Mouse (Mus musculus) limb, embryonic 12.5 days (tissue): ENCODE results near the gene Ppp3r1. TPM values are rescaled to one million over a fixed set of nuclear protein-coding genes. Genes with fewer than 3 reads are reported as not detected.

Experiments used
- ATAC-seq: fragments of 200-750 bp; cut with Nextera tagmentation; 2 replicates; pipeline ENCODE4 v1.8.0; 2017; ENCODE audit warnings: low read depth, moderate TSS enrichment; ENCODE audit not compliant: insufficient number of reproducible peaks, insufficient read depth, low FRiP score, low TSS enrichment
- H3K27ac ChIP-seq: fragments of 300-500 bp; sonication (generic); 2 replicates; pipeline ENCODE4 v1.5.1; 2016; ENCODE audit warnings: mild to moderate bottlenecking, moderate library complexity
- H3K27me3 ChIP-seq: fragments of 300-500 bp; sonication (generic); 2 replicates; pipeline ENCODE4 v1.6.1; 2016; ENCODE audit warnings: mild to moderate bottlenecking, moderate library complexity
- H3K36me3 ChIP-seq: fragments of 300-500 bp; sonication (generic); 2 replicates; pipeline ENCODE4 v1.6.1; 2016; ENCODE audit warnings: mild to moderate bottlenecking, moderate library complexity
- H3K4me1 ChIP-seq: fragments of 300-500 bp; sonication (generic); replicated peaks from 2 replicates; pipeline ENCODE4 v1.6.1; 2016
- H3K4me2 ChIP-seq: fragments of 300-500 bp; sonication (generic); 2 replicates; pipeline ENCODE4 v1.6.1; 2016; ENCODE audit warnings: mild to moderate bottlenecking, moderate library complexity
- H3K4me3 ChIP-seq: fragments of 300-500 bp; sonication (generic); replicated peaks from 2 replicates; pipeline ENCODE4 v1.5.1; 2016; ENCODE audit warnings: mild to moderate bottlenecking
- H3K9ac ChIP-seq: fragments of 300-500 bp; sonication (generic); replicated peaks from 2 replicates; pipeline ENCODE4 v1.6.1; 2016; ENCODE audit warnings: mild to moderate bottlenecking, moderate library complexity
- H3K9me3 ChIP-seq: fragments of 300-500 bp; sonication (generic); 2 replicates; pipeline ENCODE4 v1.6.1; 2016; ENCODE audit warnings: mild to moderate bottlenecking, moderate library complexity
- WGBS: fragments of 180-500 bp; shearing (Covaris S2); methylation state at CpG from one replicate; pipeline ENCODE4 v1.1.7; 2016; 5-methylcytosine and 5-hydroxymethylcytosine counted together
- polyA plus RNA-seq: library from polyadenylated mRNA; unstranded; fragments of >200 nt; fragmentation: Nextera tagmentation; extraction: Ambion mirVana; gene quantifications from 2 replicates; pipeline ENCODE4 v1.2.1, GENCODE M21; 2016

Gene Ppp3r1
- polyA plus RNA-seq, 1 experiment from 2014 or later, result 86.9 TPM

DNA sequence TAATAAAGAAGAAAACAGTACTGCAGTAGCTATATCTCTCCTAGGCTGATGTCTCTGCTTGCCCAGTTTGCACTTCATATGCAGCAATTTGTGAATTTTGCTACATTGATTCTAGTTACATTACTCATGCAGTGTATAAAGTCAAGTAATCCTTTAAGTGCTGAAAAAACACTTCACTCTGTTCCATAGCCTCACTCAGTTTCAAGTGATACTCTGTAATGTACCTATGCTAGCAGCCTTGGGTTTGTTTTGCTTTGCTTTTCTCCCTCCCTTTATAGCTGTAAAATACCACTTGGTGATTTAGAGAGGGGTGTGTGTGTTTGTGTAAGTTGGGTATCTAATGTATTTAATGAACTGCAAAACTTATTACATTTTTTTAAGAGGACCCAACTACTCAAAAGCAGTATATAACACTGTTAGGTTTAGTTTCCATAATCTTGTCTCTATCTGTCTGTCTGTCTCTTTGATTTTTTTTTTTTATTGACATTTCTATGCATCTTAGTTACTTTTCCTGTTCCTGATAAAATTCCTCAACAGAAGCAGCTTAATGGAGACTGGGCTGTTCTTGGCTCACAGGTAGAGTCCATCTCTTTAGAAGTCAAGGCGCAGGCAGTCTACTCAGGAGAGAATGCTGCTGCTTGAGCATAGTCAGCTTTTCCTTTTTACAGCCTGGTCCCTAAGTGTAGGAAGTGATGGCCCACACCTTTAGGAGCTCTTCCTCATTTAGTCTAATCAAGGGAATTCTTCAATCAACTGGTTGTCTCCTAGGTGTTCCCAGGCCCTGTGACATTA, 12.1 kb downstream of the Ppp3r1 start:
- no peak for ATAC-seq
- 96% methylated on average over 1 of the region's 1 CpGs for WGBS
- no peak overlapping the region for H3K27ac ChIP-seq
- no peak overlapping the region for H3K4me2 ChIP-seq
- no peaks in the 10 kb centered on the region for H3K27me3 ChIP-seq
- peaks cover 11% of the 10 kb centered on the region; the same call in 1 of the 2 replicates for H3K36me3 ChIP-seq
- H3K9me3 ChIP-seq, result no peaks in the 10 kb centered on the region
- no peak overlapping the region for H3K9ac ChIP-seq
- H3K4me3 ChIP-seq, result no peak overlapping the region
- peaks cover 9% of the 10 kb centered on the region; the same call in 1 of the 2 replicates for H3K4me1 ChIP-seq

DNA sequence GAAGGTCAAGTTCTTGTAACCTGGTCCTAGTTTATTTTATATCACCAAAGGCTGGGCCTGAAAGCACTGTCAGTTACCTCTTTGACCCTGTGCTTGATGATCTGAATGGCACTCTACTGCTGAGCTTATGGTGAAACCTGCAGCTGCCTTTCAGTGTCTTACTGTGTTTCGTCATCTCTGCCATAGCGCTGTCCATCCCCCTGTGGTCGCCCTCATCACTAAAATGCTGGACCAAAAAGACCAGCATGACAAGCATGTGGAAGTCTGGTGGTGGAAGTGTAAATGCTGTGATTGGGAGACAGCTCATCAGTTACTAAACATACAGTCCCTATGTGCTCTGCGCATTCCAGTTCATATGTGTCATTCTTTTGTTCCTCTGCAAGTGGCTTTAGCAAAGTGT, 13.2 kb downstream of the Ppp3r1 start:
- H3K4me3 ChIP-seq, result no peak overlapping the region
- H3K9ac ChIP-seq, result no peak overlapping the region
- no peak for ATAC-seq
- peaks cover 11% of the 10 kb centered on the region; the same call in 1 of the 2 replicates for H3K36me3 ChIP-seq
- H3K4me1 ChIP-seq, result 0 out of 2 replicates have a peak, but pooled peaks cover 4% of the 10 kb centered on the region
- H3K27me3 ChIP-seq, result no peaks in the 10 kb centered on the region
- H3K4me2 ChIP-seq, result no peak overlapping the region
- 97% methylated on average over 4 of the region's 4 CpGs for WGBS
- no peaks in the 10 kb centered on the region for H3K9me3 ChIP-seq
- H3K27ac ChIP-seq, result no peak overlapping the region

DNA sequence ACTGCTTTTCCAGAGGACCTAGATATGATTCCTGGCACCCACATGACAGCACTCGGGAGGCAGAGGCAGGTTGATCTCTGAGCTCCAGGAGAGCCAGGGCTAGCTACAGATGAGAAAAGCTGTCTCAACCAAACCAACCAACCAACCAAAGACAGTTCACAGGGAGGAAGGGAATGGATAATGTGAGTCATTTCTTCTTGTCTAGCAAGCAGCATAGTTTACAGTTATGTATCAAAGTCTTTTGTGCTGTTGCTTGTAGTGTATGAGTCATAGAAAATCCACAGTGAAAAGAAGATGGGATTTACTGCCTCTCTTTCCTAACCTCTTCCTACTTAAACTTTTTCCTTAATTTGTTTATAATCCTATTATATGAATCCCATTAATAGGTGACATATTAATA, 17.6 kb downstream of the Ppp3r1 start:
- H3K9me3 ChIP-seq, result no peaks in the 10 kb centered on the region
- H3K9ac ChIP-seq, result no peak overlapping the region
- H3K36me3 ChIP-seq, result peaks cover 11% of the 10 kb centered on the region; the same call in 1 of the 2 replicates
- H3K27ac ChIP-seq, result no peak overlapping the region
- ATAC-seq, result no peak
- H3K4me1 ChIP-seq, result 0 out of 2 replicates have a peak, but pooled peaks cover 8% of the 10 kb centered on the region
- no peak overlapping the region for H3K4me2 ChIP-seq
- no peaks in the 10 kb centered on the region for H3K27me3 ChIP-seq
- WGBS, result 93% methylated on average over 1 of the region's 1 CpGs
- no peak overlapping the region for H3K4me3 ChIP-seq

DNA sequence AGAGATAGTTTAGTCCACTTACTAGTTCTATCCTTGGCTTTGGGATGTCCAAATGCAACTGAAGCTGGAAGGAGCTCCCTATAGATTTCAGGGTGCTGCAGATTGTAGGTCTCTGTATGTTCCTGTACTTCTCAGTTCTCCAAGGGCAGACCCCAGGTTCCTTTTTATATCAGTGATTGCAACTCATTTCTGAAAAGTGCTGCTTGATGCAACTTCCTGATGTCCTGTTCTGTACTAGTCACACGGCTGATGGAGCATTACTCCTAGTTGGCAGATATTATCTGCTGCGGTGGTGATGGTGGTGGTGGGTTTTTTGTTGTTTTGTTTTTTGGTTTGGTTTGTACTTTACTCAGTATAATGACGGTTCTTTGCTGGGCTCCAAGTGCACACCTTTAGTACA, 21.7 kb downstream of the Ppp3r1 start:
- Histone ChIP-seq H3K27me3 (no peaks in the 10 kb centered on the region), H3K9me3 (no peaks in the 10 kb centered on the region), H3K4me3 (no peak overlapping the region), H3K36me3 (no peaks in the 10 kb centered on the region; the same call in 1 of the 2 replicates), H3K4me1 (0 out of 2 replicates have a peak, but pooled peaks cover 8% of the 10 kb centered on the region), H3K9ac (no peak overlapping the region), H3K4me2 (no peak overlapping the region), H3K27ac (no peak overlapping the region)
- WGBS, result 87% methylated on average over 3 of the region's 3 CpGs
- no peak for ATAC-seq

DNA sequence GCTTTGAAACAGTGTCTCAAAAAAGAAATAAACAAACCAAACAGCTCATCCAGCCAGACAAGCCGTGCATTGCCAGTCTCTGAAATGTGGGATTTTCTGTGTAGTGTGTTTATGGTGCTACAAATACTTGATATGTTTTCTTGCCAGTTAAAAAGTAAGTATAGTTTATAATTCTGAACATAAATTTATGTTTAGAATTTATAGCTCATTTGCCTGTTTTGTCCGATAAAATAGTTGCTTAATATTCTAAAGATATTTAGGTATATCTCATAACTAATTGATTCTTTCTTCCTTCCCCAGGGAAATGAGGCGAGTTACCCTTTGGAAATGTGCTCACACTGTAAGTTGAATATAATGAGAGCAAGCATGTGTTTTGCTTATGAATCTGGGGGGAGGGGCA, 22.7 kb downstream of the Ppp3r1 start, which contains the start of gene Wdr92:
Gene Wdr92, plus strand, starts transcription at position 301 of the 400 bp plus-strand sequence.
- H3K36me3 ChIP-seq, result peaks cover 3% of the 10 kb centered on the region; the same call in 1 of the 2 replicates
- no peaks in the 10 kb centered on the region for H3K27me3 ChIP-seq
- H3K4me1 ChIP-seq, result 0 out of 2 replicates have a peak, but pooled peaks cover 8% of the 10 kb centered on the region
- H3K4me3 ChIP-seq, result no peak within 1 kb of the TSS
- H3K9ac ChIP-seq, result no peak within 1 kb of the TSS
- no peak for ATAC-seq
- no peaks in the 10 kb centered on the region for H3K9me3 ChIP-seq
- no peak within 1 kb of the TSS for H3K4me2 ChIP-seq
- H3K27ac ChIP-seq, result no peak within 1 kb of the TSS
- 85% methylated on average over 3 of the region's 3 CpGs for WGBS

DNA sequence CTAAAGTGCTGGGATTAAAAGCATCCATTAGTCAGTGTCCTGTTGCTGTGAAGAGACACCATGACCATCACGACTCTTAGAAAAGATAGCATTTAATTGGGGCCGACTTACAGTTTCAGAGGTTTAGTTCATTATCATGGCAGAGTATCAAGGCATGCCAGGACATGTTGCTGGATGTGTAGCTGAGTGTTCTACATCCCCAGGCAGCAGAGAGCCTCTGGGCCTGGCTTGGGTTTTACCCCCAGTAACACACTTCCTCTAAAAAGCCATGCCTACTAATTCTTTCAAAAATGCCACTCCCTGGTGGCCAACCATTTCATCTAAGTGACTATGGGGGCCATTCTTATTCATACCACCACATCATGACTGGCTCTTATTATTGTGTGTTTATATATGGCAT, 24.1 kb downstream of the Ppp3r1 start:
- no peak overlapping the region for H3K27ac ChIP-seq
- ATAC-seq, result no peak
- H3K9me3 ChIP-seq, result no peaks in the 10 kb centered on the region
- no peak overlapping the region for H3K4me2 ChIP-seq
- no peak overlapping the region for H3K4me3 ChIP-seq
- 0 out of 2 replicates have a peak, but pooled peaks cover 8% of the 10 kb centered on the region for H3K4me1 ChIP-seq
- WGBS, result 85% methylated on average over 2 of the region's 2 CpGs
- H3K9ac ChIP-seq, result no peak overlapping the region
- no peaks in the 10 kb centered on the region for H3K27me3 ChIP-seq
- peaks cover 3% of the 10 kb centered on the region; the same call in 1 of the 2 replicates for H3K36me3 ChIP-seq

DNA sequence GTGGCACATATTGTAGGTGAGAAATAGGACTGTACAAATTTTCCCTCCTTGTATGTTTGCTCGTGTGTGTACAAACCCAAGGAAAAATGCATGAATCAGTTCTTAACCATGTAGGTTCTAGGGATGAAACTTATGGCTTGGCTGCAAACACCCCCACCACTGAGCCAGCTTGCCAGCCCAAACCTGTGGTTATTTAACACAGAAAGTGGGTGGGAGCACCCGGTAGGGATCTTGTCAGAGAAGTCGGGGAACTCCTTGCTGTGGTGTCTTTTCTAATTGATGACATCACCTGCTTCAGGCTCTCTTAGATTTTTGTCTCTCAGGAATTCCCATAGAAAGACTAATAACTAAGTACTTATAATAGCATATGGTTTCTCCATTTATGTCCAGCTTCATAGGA, 28.6 kb downstream of the Ppp3r1 start:
- WGBS, result 84% methylated on average over 3 of the region's 3 CpGs
- no peak overlapping the region for H3K27ac ChIP-seq
- H3K27me3 ChIP-seq, result no peaks in the 10 kb centered on the region
- ATAC-seq, result no peak
- no peaks in the 10 kb centered on the region for H3K4me1 ChIP-seq
- no peak overlapping the region for H3K4me2 ChIP-seq
- peaks cover 8% of the 10 kb centered on the region; the same call in 1 of the 2 replicates for H3K36me3 ChIP-seq
- H3K9me3 ChIP-seq, result no peaks in the 10 kb centered on the region
- H3K9ac ChIP-seq, result no peak overlapping the region
- no peak overlapping the region for H3K4me3 ChIP-seq

DNA sequence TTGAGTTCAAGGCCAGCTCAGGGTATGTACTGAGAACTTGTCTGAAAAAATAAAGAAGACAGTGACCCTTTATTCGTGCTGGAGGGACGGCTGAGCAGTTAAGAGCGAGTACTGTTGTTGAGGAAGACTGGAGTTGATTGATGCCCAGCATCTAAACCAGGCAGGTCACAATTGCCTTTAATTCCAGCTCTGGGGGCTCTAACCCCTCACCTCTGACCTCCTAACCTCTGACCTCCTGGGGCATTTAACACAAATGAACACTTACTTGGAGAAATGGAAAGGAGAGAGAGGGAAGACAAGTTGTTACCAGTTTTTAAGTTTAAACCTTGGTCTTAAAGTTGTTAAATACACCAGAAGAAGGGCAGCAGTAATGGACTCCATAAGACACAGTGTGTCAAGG, 29.7 kb downstream of the Ppp3r1 start:
- Histone ChIP-seq H3K9ac (no peak overlapping the region), H3K4me1 (no peaks in the 10 kb centered on the region), H3K4me3 (no peak overlapping the region), H3K4me2 (no peak overlapping the region), H3K36me3 (peaks cover 8% of the 10 kb centered on the region; the same call in 1 of the 2 replicates), H3K27ac (no peak overlapping the region), H3K27me3 (no peaks in the 10 kb centered on the region), H3K9me3 (no peaks in the 10 kb centered on the region)
- 49% methylated on average over 3 of the region's 3 CpGs for WGBS
- ATAC-seq, result no peak

DNA sequence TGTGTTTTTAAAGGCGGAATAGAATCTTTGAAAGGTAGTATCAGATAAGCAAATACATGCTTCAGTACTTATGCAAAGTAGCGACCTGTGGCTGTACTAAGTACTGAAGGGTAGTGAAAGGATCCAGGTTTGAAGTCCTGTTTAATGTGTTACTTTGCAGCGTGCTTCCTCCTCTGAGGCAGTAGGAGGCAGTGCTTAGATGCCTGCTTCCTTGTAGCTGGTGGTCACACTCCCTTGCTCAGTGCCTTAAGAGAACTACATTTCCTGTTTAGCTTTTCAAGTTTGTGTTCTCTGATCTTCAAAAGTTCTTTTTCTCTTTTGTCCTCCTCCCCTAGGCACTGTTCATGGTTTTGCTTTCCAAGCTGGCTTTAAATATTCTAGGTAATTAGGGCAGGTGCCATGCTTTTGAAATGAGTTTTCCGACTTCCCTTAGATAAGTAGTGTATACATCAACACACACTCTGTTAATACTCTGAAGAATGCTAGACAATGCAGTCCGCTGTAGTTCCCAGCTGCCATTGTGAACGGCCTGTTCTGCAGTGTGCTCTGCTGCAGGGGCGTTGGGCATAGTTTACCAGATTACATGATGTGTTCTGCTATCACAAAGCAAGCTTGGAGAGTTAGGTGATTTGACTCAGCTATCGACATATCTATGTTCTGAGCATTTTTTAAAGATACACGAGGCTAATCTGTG, 33.2 kb downstream of the Ppp3r1 start:
- no peak for ATAC-seq
- Histone ChIP-seq H3K27ac (no peak overlapping the region), H3K36me3 (peaks cover 38% of the 10 kb centered on the region), H3K4me1 (no peaks in the 10 kb centered on the region), H3K4me2 (no peak overlapping the region), H3K9me3 (no peaks in the 10 kb centered on the region), H3K27me3 (no peaks in the 10 kb centered on the region), H3K9ac (no peak overlapping the region), H3K4me3 (no peak overlapping the region)
- 83% methylated on average over 9 of the region's 9 CpGs for WGBS

DNA sequence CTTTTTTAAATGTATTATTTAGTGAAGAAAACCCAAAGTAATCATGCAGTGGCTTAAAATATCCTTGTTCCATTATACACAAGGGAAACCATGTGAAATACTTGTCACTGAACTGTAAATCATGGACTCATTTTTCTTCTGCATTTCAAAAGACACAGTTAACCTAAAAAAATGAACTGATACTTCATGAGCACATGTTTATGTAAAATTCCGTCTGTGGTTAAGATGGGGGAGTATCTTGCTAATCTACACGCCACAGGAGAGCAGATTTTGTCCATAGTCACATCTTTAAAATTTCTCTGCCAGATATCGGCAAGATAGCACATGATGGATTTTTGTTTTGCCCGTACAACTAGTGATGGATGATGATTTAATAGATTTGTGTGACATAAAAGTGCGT, 40.1 kb downstream of the Ppp3r1 start:
- no peak overlapping the region for H3K9ac ChIP-seq
- H3K36me3 ChIP-seq, result peaks cover 71% of the 10 kb centered on the region
- H3K4me1 ChIP-seq, result no peaks in the 10 kb centered on the region
- WGBS, result 91% methylated on average over 5 of the region's 5 CpGs
- no peak overlapping the region for H3K4me2 ChIP-seq
- no peak overlapping the region for H3K4me3 ChIP-seq
- no peaks in the 10 kb centered on the region for H3K9me3 ChIP-seq
- H3K27ac ChIP-seq, result no peak overlapping the region
- no peak for ATAC-seq
- no peaks in the 10 kb centered on the region for H3K27me3 ChIP-seq

DNA sequence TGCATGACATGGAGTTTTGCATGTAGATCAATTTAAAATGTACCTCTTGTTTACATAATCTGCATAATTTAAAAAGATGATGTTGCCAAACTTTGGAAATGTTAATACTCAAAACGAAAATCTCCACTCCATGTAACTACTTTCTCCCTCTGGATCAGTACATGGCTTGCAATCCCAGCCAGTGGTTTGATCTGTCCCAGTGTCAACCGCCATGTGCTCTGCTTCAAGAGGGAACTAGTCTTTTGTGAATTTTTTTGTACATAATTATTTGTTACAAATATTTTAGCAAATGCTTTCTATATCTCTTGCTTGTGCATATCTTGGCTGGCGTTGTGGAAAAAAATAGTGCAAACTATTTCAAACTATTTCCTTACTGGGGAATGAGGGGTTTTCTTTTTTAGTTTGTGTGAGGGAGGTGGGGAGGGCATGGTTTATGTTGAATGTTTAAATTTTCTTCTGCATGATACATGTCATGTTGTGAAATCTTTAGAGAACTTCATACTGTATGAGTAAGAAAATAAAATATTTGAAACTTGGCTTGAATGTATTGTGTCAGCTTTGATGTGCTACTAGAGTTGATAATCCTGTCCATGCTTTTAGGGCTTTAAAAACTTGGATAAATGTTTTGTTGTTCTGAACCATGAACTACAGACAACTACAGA, 40.9 kb downstream of the Ppp3r1 start:
- Histone ChIP-seq H3K4me2 (no peak overlapping the region), H3K27me3 (no peaks in the 10 kb centered on the region), H3K4me3 (no peak overlapping the region), H3K36me3 (peaks cover 67% of the 10 kb centered on the region), H3K9me3 (no peaks in the 10 kb centered on the region), H3K4me1 (no peaks in the 10 kb centered on the region), H3K27ac (no peak overlapping the region), H3K9ac (no peak overlapping the region)
- 88% methylated on average over 3 of the region's 3 CpGs for WGBS
- no peak for ATAC-seq
